Mouse (Mus musculus) CH12.LX (cell line): Measurements from ENCODE around the gene Ubr4.

ENCODE experiments used
- CHD2 ChIP-seq: IDR thresholded peaks from 2 replicates; pipeline ENCODE4 v1.6.1; 2011; ENCODE audit warnings: low read length, improper control_type of control experiment
- CTCF ChIP-seq, 2 experiments: IDR thresholded peaks in 1 of 2; conservative IDR thresholded peaks in 1 of 2; 2 replicates each; pipeline ENCODE4 v1.5.1; 2011 to 2012; ENCODE audit warnings: low read depth in 2 of 2, low read length in 2 of 2, improper control_type of control experiment in 1 of 2, inconsistent platforms in 1 of 2, mild to moderate bottlenecking in 1 of 2, moderate library complexity in 1 of 2
- EP300 ChIP-seq: IDR thresholded peaks from 2 replicates; pipeline ENCODE4 v1.6.1; 2011; ENCODE audit warnings: low read length, improper control_type of control experiment
- ETS1 ChIP-seq: conservative IDR thresholded peaks from 2 replicates; pipeline ENCODE4 v1.6.1; 2012; ENCODE audit warnings: low read depth, mild to moderate bottlenecking, inconsistent platforms, low read length, improper control_type of control experiment, moderate library complexity
- JUN ChIP-seq: IDR thresholded peaks from 2 replicates; pipeline ENCODE4 v1.6.1; 2011; ENCODE audit warnings: low read depth, mild to moderate bottlenecking, low read length, improper control_type of control experiment, moderate library complexity; ENCODE audit not compliant: insufficient read depth
- JUND ChIP-seq: conservative IDR thresholded peaks from 2 replicates; pipeline ENCODE4 v1.6.1; 2011; ENCODE audit warnings: low read depth, low read length, improper control_type of control experiment
- MAFK ChIP-seq: IDR thresholded peaks from 2 replicates; pipeline ENCODE4 v1.6.1; 2011; ENCODE audit warnings: low read length, improper control_type of control experiment; ENCODE audit not compliant: insufficient replicate concordance
- MAX ChIP-seq: IDR thresholded peaks from 2 replicates; pipeline ENCODE4 v1.6.1; 2011; ENCODE audit warnings: low read length, improper control_type of control experiment
- MEF2A ChIP-seq: IDR thresholded peaks from 2 replicates; pipeline ENCODE4 v1.6.1; 2014; ENCODE audit warnings: low read depth, mild to moderate bottlenecking, inconsistent platforms, low read length, improper control_type of control experiment, borderline replicate concordance
- POLR2A ChIP-seq: IDR thresholded peaks from 2 replicates; pipeline ENCODE4 v1.6.1; 2011; ENCODE audit warnings: low read depth, mild to moderate bottlenecking, improper control_type of control experiment, low read length
- SIN3A ChIP-seq: IDR thresholded peaks from 2 replicates; pipeline ENCODE4 v1.6.1; 2012; ENCODE audit warnings: low read length, improper control_type of control experiment, inconsistent platforms
- USF1 ChIP-seq: IDR thresholded peaks from 2 replicates; pipeline ENCODE4 v1.6.1; 2014; ENCODE audit warnings: low read depth, mild to moderate bottlenecking, inconsistent platforms, low read length, improper control_type of control experiment
- ZNF384 ChIP-seq: IDR thresholded peaks from 2 replicates; pipeline ENCODE4 v1.6.1; 2012; ENCODE audit warnings: low read depth, low read length, improper control_type of control experiment, inconsistent platforms

- TF ChIP-seq POLR2A (no peak), CTCF (conservative IDR thresholded peaks at IDR 0.05 in 1 of 2, IDR thresholded peaks at IDR 0.05 in 1 of 2; ENCODE audit: low read depth in 2 of 2, low read length in 2 of 2) (no peak), SIN3A (no peak), JUN (no peak), MEF2A (no peak), EP300 (no peak), JUND (no peak), CHD2 (no peak), USF1 (no peak), MAX (no peak), ZNF384 (no peak), ETS1 (no peak), MAFK (no peak)
These were observed 17.6 kb upstream of the Ubr4 start for GRCm38 (mm10) chr4:139334631-139335295.
